ENCODE assay signal across 8 mouse cellular contexts in the genomic region with DNA sequence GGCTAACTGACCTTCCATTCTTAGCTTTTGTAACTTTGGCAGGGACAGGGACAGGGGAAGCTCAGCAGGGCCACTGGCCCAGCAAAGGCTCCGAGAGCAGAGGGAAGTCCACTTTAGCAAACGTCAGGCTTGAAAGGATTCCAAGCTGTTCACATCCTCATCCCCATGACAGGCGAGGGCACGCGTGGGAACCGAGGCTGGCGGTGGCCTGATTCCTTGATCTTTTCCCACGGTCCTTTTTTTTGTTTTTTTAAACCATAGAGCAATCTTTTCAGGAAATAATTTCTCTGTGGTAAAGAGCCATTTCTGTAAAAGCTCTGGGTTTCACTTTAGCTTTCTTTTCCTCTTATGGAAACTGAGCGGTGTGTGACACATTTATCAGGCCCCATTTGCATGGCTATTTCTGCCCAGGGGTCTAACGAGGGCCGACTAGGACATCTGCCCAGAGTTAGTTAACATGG. TPM values are rescaled to one million over a fixed set of nuclear protein-coding genes. Genes with fewer than 3 reads are reported as not detected.
DNase-seq lines count a peak whose midpoint lies in the region; ATAC-seq lines count a peak whose summit lies in the region.

No protein-coding gene starts in this region.

- no peaks in the 10 kb centered on the region for H3K27me3 ChIP-seq in midbrain, embryonic 12.5 days
- H3K27me3 ChIP-seq in midbrain, embryonic 14.5 days (ENCODE audit: control insufficient read depth, insufficient read depth, low read length) = no peaks in the 10 kb centered on the region
- H3K27me3 ChIP-seq in kidney, embryonic 16.5 days (ENCODE audit: insufficient read depth, low read length) = no peaks in the 10 kb centered on the region
- H3K27me3 ChIP-seq in midbrain, embryonic 16.5 days (ENCODE audit: control insufficient read depth, insufficient read depth, low read depth, low read length) = no peaks in the 10 kb centered on the region

- no peak for ATAC-seq in midbrain, embryonic 12.5 days (ENCODE audit: low FRiP score, low read depth)
- ATAC-seq in midbrain, embryonic 14.5 days (ENCODE audit: low FRiP score, low TSS enrichment) = no peak
- ATAC-seq in kidney, embryonic 16.5 days (ENCODE audit: low FRiP score, low TSS enrichment) = no peak
- ATAC-seq in midbrain, embryonic 16.5 days = no peak
- ATAC-seq in cerebellum, adult (ENCODE audit: insufficient number of reproducible peaks, low FRiP score, low TSS enrichment) = no peak

- H3K4me3 ChIP-seq in midbrain, embryonic 12.5 days = no peak overlapping the region
- no peak overlapping the region for H3K4me3 ChIP-seq in midbrain, embryonic 14.5 days (replicated peaks; ENCODE audit: low read depth, low read length)
- no peak overlapping the region for H3K4me3 ChIP-seq in kidney, embryonic 16.5 days (ENCODE audit: low read length)
- H3K4me3 ChIP-seq in midbrain, embryonic 16.5 days (ENCODE audit: low read depth, low read length) = no peak overlapping the region

- 16% methylated on average over 11 of the region's 11 CpGs for WGBS in midbrain, embryonic 12.5 days
- 7% methylated on average over 11 of the region's 11 CpGs for WGBS in midbrain, embryonic 14.5 days
- WGBS in kidney, embryonic 16.5 days = 12% methylated on average over 11 of the region's 11 CpGs
- 14% methylated on average over 11 of the region's 11 CpGs for WGBS in midbrain, embryonic 16.5 days

- 0 out of 2 replicates have a peak overlapping the region, but pooled peaks have one; percentile 10 for H3K4me2 ChIP-seq in midbrain, embryonic 12.5 days (replicated peaks)
- no peak overlapping the region for H3K4me2 ChIP-seq in midbrain, embryonic 14.5 days (ENCODE audit: low read length)
- H3K4me2 ChIP-seq in kidney, embryonic 16.5 days (replicated peaks; ENCODE audit: low read depth, low read length) = peak overlapping the region; percentile 32
- no peak overlapping the region for H3K4me2 ChIP-seq in midbrain, embryonic 16.5 days (ENCODE audit: low read length)

- peaks cover 8% of the 10 kb centered on the region for H3K36me3 ChIP-seq in midbrain, embryonic 12.5 days
- peaks cover 5% of the 10 kb centered on the region; the same call in 1 of the 2 replicates for H3K36me3 ChIP-seq in midbrain, embryonic 14.5 days (ENCODE audit: control insufficient read depth, insufficient read depth, low read length)
- peaks cover 3% of the 10 kb centered on the region; the same call in 1 of the 2 replicates for H3K36me3 ChIP-seq in kidney, embryonic 16.5 days (ENCODE audit: insufficient read depth, low read length)
- H3K36me3 ChIP-seq in midbrain, embryonic 16.5 days (ENCODE audit: control insufficient read depth, insufficient read depth, low read length) = no peaks in the 10 kb centered on the region; the same call in 1 of the 2 replicates

- H3K9me3 ChIP-seq in midbrain, embryonic 12.5 days = no peaks in the 10 kb centered on the region
- no peaks in the 10 kb centered on the region for H3K9me3 ChIP-seq in midbrain, embryonic 14.5 days (ENCODE audit: control insufficient read depth, low read length)
- no peaks in the 10 kb centered on the region for H3K9me3 ChIP-seq in kidney, embryonic 16.5 days (ENCODE audit: low read length)
- H3K9me3 ChIP-seq in midbrain, embryonic 16.5 days (replicated peaks; ENCODE audit: control insufficient read depth, low read length, poor library complexity, severe bottlenecking) = no peaks in the 10 kb centered on the region

- H3K9ac ChIP-seq in midbrain, embryonic 12.5 days (replicated peaks) = no peak overlapping the region
- H3K9ac ChIP-seq in midbrain, embryonic 14.5 days (replicated peaks; ENCODE audit: low read length) = no peak overlapping the region
- H3K9ac ChIP-seq in kidney, embryonic 16.5 days (replicated peaks; ENCODE audit: low read length) = 0 out of 2 replicates have a peak overlapping the region, but pooled peaks have one; percentile 20
- H3K9ac ChIP-seq in midbrain, embryonic 16.5 days (ENCODE audit: low read depth, low read length) = no peak overlapping the region

- H3K4me1 ChIP-seq in midbrain, embryonic 12.5 days = peaks cover 95% of the 10 kb centered on the region
- H3K4me1 ChIP-seq in midbrain, embryonic 14.5 days (ENCODE audit: control insufficient read depth, insufficient read depth, low read length) = peaks cover 55% of the 10 kb centered on the region
- peaks cover 99% of the 10 kb centered on the region for H3K4me1 ChIP-seq in kidney, embryonic 16.5 days (ENCODE audit: insufficient read depth, low read length)
- peaks cover 47% of the 10 kb centered on the region for H3K4me1 ChIP-seq in midbrain, embryonic 16.5 days (ENCODE audit: control insufficient read depth, insufficient read depth, low read length)

- 0 out of 2 replicates have a peak overlapping the region, but pooled peaks have one; percentile 8 for H3K27ac ChIP-seq in midbrain, embryonic 12.5 days (replicated peaks)
- H3K27ac ChIP-seq in midbrain, embryonic 14.5 days (replicated peaks; ENCODE audit: low read depth, low read length) = no peak overlapping the region
- H3K27ac ChIP-seq in kidney, embryonic 16.5 days (ENCODE audit: low read length) = peak overlapping the region; percentile 75
- peak overlapping the region; percentile 54 for H3K27ac ChIP-seq in midbrain, embryonic 16.5 days (ENCODE audit: low read length)

- no peak for DNase-seq in midbrain, embryonic 14.5 days
- peak; percentile 76 to 86 for DNase-seq in heart, adult 9 months (ENCODE audit: low spot score in 2 of 2)
- DNase-seq in thymus, adult 18-20 months = no peak
- DNase-seq in cerebellum, adult 18-20 months = no peak

RNA-seq across cellular contexts. Expression of gene Vps37b, which starts 17.2 kb away (rescaled TPM):
- polyA plus RNA-seq in midbrain, embryonic 12.5 days (2016; fragmentation: Nextera tagmentation; extraction: Ambion mirVana) = 68.0 and 74.2 TPM in 2 replicates
- 58.0 and 72.4 TPM in 2 replicates for polyA plus RNA-seq in midbrain, embryonic 14.5 days (2014; fragmentation: Nextera tagmentation; extraction: Ambion mirVana)
- 40.8 and 41.8 TPM in 2 replicates for polyA plus RNA-seq in kidney, embryonic 16.5 days (2015; fragmentation: Nextera tagmentation; extraction: Ambion mirVana)
- polyA plus RNA-seq in midbrain, embryonic 16.5 days (2015; fragmentation: Nextera tagmentation; extraction: Ambion mirVana) = 59.5 and 62.0 TPM in 2 replicates

RNA-seq across cellular contexts. Expression of gene Hip1r, which starts 41.4 kb away (rescaled TPM):
- polyA plus RNA-seq in midbrain, embryonic 12.5 days (2016; fragmentation: Nextera tagmentation; extraction: Ambion mirVana) = 13.9 and 15.5 TPM in 2 replicates
- 22.5 and 24.7 TPM in 2 replicates for polyA plus RNA-seq in midbrain, embryonic 14.5 days (2014; fragmentation: Nextera tagmentation; extraction: Ambion mirVana)
- 23.1 and 25.6 TPM in 2 replicates for polyA plus RNA-seq in kidney, embryonic 16.5 days (2015; fragmentation: Nextera tagmentation; extraction: Ambion mirVana)
- polyA plus RNA-seq in midbrain, embryonic 16.5 days (2015; fragmentation: Nextera tagmentation; extraction: Ambion mirVana) = 33.5 and 34.3 TPM in 2 replicates

Comparison
In these comparisons a context has a peak if more than half of its experiments do, and no peak if none do; other contexts are left out.
1. H3K4me2 ChIP-seq: peak in midbrain, embryonic 12.5 days (single experiment) and kidney, embryonic 16.5 days (single experiment); none in midbrain, embryonic 14.5 days (single experiment) and midbrain, embryonic 16.5 days (single experiment).
2. DNase-seq: peak in heart, adult 9 months (2 of 2); none in midbrain, embryonic 14.5 days (single experiment), thymus, adult 18-20 months (0 of 2) and cerebellum, adult 18-20 months (0 of 2).